Mouse (Mus musculus): Measurements from ENCODE around the gene Gm21964.
A peak's percentile ranks its signal among the peaks of the same experiment; 100 is the strongest.

Gm21964 gene

DNA sequence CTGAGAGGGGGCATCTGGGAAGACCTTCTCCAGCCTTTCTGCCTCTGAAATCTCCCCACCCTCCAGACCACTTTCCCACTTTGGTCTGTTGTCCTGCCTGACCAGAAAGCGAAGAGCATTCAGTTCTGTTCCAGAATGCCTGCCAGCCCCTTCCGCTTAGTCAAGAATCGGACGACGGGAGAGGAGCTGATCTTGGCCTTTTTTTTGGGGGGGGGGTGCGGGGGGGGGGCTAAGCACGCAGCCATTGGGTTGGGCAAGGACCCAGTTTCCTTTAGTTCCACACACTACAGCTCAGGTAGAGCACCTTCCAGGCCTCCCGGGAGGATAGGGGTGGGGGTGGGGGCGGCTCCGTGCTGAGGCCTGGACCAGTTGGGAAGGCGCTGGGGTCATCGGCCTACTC lies at the start of gene Gm21964:
Gm21964 (plus strand) TSS at position 301 of the 400 bp plus-strand sequence.
- no peak for DNase-seq (ENCODE audit: low read depth in 2 of 2, low spot score in 2 of 2)

DNA sequence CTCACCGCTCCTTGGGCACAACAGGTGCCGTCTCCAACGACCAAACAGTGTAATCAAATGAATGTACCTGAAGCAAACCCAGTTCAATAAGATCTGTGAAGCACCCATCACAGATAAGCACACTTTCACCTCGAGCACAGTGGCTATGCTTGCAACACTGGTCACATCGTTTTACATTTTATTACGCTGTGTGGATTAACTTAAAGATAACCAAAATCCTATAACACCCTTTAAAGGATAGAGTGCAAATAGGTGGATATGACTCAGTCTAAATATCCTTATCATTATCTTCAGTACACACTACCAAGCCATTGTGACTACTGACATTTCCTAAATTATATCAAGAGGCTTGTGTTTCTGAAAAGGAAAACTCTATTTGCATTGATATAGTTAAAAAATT lies 49.8 kb upstream of the Gm21964 start:
- no peak for DNase-seq (ENCODE audit: low read depth in 2 of 2, low spot score in 2 of 2)

- DNase-seq (ENCODE audit: low read depth in 2 of 2, low spot score in 2 of 2): no peak
Observed at GRCm38 (mm10) chr8:110058207-110058606, 42.8 kb upstream of the Gm21964 start.

DNA sequence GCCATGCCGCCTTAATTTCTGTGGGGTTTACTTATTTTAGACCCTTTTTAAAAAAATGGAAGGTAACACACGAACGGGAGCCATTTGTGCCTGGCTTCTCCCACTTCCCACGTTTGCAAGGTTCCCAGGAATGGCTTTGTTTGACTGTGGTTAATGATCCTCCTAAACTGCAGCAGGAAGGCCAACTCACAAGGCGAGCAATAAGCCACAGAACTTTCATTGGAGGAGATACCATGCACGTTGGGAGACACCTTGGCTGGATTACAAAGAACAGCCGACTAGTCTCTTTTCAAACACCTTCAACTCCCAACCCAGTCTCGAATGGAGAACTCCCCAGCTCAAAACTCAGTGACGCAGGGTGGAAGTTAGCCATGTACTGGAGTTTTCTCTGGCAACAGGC lies 36.8 kb upstream of the Gm21964 start:
- no peak for DNase-seq (ENCODE audit: low read depth in 2 of 2, low spot score in 2 of 2)

- no peak for DNase-seq (ENCODE audit: low read depth in 2 of 2, low spot score in 2 of 2)
Observed at GRCm38 (mm10) chr8:110064606-110065365, 36.2 kb upstream of the Gm21964 start.

DNA sequence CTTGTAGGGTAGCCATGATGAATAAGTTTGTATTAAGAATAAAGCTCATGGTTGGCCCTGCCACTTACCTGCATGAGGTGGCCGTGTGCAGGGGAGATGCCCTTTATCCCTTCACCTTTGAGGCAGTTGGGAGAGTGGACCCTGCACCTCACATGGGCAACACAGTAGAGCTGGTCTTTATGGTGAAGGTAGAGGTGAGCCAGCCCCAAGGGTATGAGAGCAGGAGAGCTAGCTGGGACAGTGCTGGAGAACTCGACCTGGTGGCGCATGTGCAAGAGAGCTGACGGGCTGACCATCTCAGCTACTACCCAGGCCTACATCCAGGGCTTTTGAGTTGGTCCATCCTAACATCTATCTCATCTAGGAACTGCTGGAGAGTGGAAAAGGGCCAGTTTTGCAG lies 35.3 kb upstream of the Gm21964 start:
- DNase-seq (ENCODE audit: low read depth in 2 of 2, low spot score in 2 of 2): no peak

DNA sequence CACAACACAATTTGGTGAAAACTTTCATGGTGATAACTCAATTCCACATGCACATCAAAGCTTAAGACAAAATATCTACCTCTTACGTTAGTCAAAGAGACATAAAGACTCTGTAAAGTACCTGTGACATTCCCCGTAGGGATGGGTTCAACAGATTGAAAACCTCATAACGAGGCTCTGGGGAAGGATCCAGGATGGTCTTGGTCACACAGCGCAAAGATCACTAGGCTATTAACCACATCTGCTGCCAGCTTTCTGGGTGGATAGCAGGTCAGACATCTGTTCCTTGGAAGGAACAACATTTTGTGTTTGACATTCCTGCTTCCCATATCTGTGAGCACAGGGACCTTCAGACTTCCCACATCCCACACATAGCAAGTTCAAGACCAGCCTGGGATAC lies 31.3 kb upstream of the Gm21964 start:
- no peak for DNase-seq (ENCODE audit: low read depth in 2 of 2, low spot score in 2 of 2)

- DNase-seq (ENCODE audit: low read depth in 2 of 2, low spot score in 2 of 2): no peak
Observed at GRCm38 (mm10) chr8:110071600-110071999, 29.4 kb upstream of the Gm21964 start.

GRCm38 (mm10) chr8:110074496-110074895 lies 26.5 kb upstream of the Gm21964 start:
- DNase-seq (ENCODE audit: low read depth in 2 of 2, low spot score in 2 of 2): no peak

DNA sequence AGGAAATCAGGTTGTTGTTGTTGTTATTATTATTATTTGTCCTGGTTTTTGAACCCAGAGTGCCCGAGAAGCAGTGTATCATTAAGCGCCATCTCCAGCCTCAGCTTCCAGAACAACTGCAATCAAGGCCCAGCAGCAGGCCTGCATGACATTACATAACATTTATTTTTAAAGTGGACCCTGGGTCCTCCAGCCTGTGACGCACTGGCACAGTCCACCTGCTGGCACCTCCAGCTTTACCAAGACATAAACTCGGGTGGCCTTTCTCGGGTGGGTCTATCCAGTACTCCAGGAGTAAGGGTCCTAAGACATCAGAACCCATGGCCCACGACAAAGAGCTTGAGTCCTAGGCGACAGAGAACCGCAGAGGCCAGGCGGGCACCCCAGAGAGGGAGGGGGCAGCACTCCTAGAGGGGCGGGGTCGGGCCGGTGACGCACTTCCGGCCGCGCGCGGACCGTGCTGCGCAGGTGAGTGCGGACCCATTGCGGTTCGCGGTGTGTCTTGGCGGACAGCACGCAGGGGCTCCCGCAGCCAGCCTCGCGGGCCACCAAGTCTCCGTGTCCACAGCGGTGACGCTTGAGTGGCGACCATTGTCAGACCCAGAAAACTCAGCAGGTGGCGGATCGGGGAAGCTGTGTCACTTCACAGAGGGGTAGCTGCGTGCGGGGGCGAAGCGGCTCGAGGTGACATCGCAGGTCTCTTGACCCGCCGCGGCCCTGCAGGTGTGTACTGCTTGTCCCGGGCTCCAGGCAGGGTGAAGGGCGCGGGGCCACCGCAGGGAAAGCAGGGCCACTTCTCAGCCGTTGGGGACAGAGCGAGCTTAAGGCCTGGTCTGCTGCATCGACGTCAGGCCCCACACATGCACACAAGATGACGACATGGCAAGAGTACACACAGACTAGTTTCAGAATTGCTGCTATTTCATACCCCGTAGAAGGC lies 21.5 kb upstream of the Gm21964 start, which contains the start of gene Zfp612:
Zfp612 (plus strand) TSS at position 465 of the 940 bp plus-strand sequence.
- DNase-seq (ENCODE audit: low read depth in 2 of 2, low spot score in 2 of 2): peak in 1 of 2 experiments; percentile 6

DNA sequence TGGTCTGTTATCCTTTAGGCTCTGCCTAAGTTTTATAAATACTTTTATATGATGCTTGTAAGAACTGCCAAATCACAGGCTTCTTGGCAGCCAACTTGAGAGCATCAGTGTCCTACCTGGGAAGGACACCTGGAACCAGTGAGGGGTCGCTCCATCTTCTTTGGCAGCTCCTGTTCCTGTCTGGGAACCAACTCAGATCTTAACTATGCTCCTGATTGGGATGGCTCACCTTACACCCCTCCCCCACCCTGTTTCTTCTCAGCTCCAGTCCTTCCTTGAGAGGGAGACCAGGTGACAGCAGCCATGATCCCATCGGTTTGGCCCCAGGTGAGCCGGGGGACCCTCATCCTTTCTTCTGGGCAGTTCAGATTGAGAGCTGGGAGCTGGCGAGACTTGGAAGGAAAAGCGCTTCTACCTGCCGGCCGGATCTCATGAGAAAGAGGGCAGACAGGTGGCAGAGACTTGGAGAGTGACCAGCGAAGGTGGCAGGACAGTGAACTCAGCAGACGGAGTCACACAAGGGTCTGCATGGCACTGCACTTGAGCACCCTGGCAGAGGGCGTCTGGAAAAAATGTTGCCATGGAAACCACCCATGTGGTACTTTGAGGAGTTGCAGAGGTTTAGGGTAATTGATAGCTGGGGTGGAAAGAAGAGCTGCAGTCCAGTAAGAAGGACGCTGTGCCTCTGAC lies 18.4 kb upstream of the Gm21964 start:
- no peak for DNase-seq (ENCODE audit: low read depth in 2 of 2, low spot score in 2 of 2)

GRCm38 (mm10) chr8:110091869-110092268 lies 9.1 kb upstream of the Gm21964 start:
- no peak for DNase-seq (ENCODE audit: low read depth in 2 of 2, low spot score in 2 of 2)

GRCm38 (mm10) chr8:110101676-110102075 lies 669 bp downstream of the Gm21964 start:
- no peak for DNase-seq (ENCODE audit: low read depth in 2 of 2, low spot score in 2 of 2)

GRCm38 (mm10) chr8:110102653-110103052 lies 1.6 kb downstream of the Gm21964 start, which contains the start of gene Gm17720:
TSS of gene Gm17720 (minus strand) at chr8:110102753.
- no peak for DNase-seq (ENCODE audit: low read depth in 2 of 2, low spot score in 2 of 2)

DNA sequence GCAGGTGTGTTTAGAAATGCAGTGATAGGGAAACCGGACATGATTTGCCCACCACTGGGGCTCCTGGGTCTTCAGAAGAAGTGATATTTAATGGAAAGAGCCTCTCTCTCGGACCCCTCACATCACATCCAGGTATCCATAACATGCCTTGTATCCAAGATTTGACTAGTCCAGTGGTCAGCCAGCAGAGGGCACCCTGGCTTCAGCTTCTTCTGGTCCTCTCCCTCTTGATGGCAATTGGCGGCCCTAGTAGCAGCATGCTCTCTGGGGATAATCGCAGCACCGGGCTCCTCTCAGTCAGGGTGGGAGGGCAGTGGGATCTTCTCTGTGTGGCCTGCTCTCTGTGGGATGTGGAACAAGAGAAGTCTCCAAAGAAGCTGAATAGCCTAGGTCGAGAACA lies 18.7 kb downstream of the Gm21964 start:
- DNase-seq (ENCODE audit: low read depth in 2 of 2, low spot score in 2 of 2): no peak

DNA sequence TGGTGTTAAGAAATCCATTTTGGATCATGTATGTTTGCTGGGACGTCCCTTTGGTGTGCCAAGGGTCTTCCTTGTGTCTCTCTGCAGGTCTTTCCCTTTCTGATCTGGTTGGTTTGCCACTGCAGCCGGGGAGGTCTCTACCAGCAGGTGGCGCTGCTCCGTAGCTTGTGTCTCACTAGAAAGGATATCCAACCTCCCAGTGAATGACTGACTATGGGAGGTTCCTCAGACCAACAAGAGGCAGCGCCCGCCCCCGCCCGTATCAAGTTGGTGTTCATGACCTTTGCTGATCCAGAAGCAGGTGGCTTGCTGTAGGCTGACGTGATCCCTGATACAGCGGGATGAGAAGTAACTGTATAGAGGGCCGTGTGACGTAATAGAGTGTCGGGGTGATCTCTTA lies 29.5 kb downstream of the Gm21964 start:
- peak in 1 of 2 experiments; percentile 1 for DNase-seq (ENCODE audit: low read depth in 2 of 2, low spot score in 2 of 2)

DNA sequence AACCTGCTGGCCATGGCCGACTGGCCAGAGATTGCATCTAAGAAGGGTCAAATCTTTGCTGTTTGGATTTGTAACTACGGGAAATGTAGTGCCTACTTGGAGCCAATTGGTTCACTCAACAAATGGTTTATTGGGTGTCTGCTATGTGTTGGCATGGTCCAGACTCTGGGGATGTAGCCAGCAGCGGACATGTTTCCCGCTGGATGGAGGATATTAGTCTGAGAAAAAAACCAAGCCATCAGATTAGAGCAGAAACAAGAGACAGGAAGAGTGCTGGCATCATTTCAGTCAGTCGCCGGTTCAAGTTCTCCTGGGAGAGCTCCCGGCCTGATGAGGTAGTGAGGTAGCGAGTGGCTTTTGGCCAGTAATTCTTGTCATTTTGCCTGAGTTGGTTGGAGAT lies 33.2 kb downstream of the Gm21964 start:
- DNase-seq (ENCODE audit: low read depth in 2 of 2, low spot score in 2 of 2): no peak

DNA sequence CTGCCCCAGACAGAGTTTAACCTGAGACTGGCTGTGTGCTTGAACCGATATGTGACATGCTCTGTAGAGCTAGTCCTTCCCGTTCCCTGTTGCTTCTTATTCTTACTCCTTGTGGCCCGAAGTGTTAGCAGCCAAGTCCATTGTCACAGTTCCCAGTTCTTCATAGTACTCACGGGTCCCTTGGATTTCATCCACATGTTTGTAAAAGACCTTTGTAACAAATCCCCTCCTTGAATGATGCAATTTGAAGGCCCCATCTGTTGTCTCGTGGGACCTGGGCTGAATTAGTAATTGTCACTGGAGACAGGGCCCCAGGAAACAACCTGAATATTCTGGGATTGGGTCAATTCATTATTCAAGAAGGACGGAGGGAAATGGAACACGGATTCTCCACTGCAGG lies 34.5 kb downstream of the Gm21964 start:
- DNase-seq (ENCODE audit: low read depth in 2 of 2, low spot score in 2 of 2): no peak

GRCm38 (mm10) chr8:110140156-110140555 lies 39.1 kb downstream of the Gm21964 start:
- DNase-seq (ENCODE audit: low read depth in 2 of 2, low spot score in 2 of 2): no peak

- no peak for DNase-seq (ENCODE audit: low read depth in 2 of 2, low spot score in 2 of 2)
Observed at GRCm38 (mm10) chr8:110140770-110141169, 39.8 kb downstream of the Gm21964 start.

- DNase-seq (ENCODE audit: low read depth in 2 of 2, low spot score in 2 of 2): no peak
Observed at GRCm38 (mm10) chr8:110145538-110145937, 44.5 kb downstream of the Gm21964 start.

Measured in CD8-positive naive resting alpha-beta T cell, adult 2 months (primary cell).